Mouse (Mus musculus) MEL (cell line): ENCODE measurements around the gene Anln. TPM values are rescaled to one million over a fixed set of nuclear protein-coding genes. Genes with fewer than 3 reads are reported as not detected.

Experiments used
- DNase-seq: peaks from one replicate; pipeline ENCODE4 v3.0.0; 2011; ENCODE audit warnings: low read depth, low spot score
- H3K27ac ChIP-seq: 2 replicates; pipeline ENCODE4 v1.5.1; 2012; ENCODE audit warnings: low read depth, mild to moderate bottlenecking, control low read depth, low read length, moderate library complexity; ENCODE audit not compliant: control insufficient read depth
- H3K27me3 ChIP-seq, 2 experiments: fragments of 150-350 bp in 1 of 2; sonication (generic) in 1 of 2; 2 replicates each; pipeline ENCODE4 v1.6.1; 2012; ENCODE audit warnings: low read length in 2 of 2, mild to moderate bottlenecking in 2 of 2, improper control_type of control experiment in 1 of 2, moderate library complexity in 1 of 2; ENCODE audit not compliant: insufficient read depth in 2 of 2, control insufficient read depth in 1 of 2
- H3K36me3 ChIP-seq, 2 experiments: 2 replicates each; pipeline ENCODE4 v1.6.1; 2012 to 2014; ENCODE audit warnings: low read length in 2 of 2, improper control_type of control experiment in 1 of 2, inconsistent platforms in 1 of 2, mild to moderate bottlenecking in 1 of 2; ENCODE audit not compliant: insufficient read depth in 2 of 2, control insufficient read depth in 1 of 2
- H3K4me1 ChIP-seq, 2 experiments: fragments of 150-350 bp in 1 of 2; sonication (generic) in 1 of 2; 2 replicates each; pipeline ENCODE4 v1.6.1; 2012; ENCODE audit warnings: low read length in 2 of 2, improper control_type of control experiment in 1 of 2, mild to moderate bottlenecking in 1 of 2; ENCODE audit not compliant: insufficient read depth in 2 of 2, control insufficient read depth in 1 of 2
- H3K4me3 ChIP-seq, 2 experiments: fragments of 150-350 bp in 1 of 2; sonication (generic) in 1 of 2; 2 replicates each; pipeline ENCODE4 v1.5.1; 2012; ENCODE audit warnings: low read depth in 2 of 2, low read length in 2 of 2, mild to moderate bottlenecking in 2 of 2, moderate library complexity in 2 of 2, control low read depth in 1 of 2, improper control_type of control experiment in 1 of 2; ENCODE audit not compliant: control insufficient read depth in 1 of 2, insufficient read depth in 1 of 2
- H3K79me2 ChIP-seq: 2 replicates; pipeline ENCODE4 v1.6.1; 2012; ENCODE audit warnings: mild to moderate bottlenecking, low read length, moderate library complexity; ENCODE audit not compliant: control insufficient read depth, poor library complexity, insufficient read depth
- H3K9ac ChIP-seq: 2 replicates; pipeline ENCODE4 v1.6.1; 2012; ENCODE audit warnings: low read depth, mild to moderate bottlenecking, control low read depth, low read length, moderate library complexity; ENCODE audit not compliant: control insufficient read depth, poor library complexity, severe bottlenecking
- H3K9me3 ChIP-seq: fragments of 150-350 bp; sonication (generic); replicated peaks from 2 replicates; pipeline ENCODE4 v1.6.1; 2012; ENCODE audit warnings: mild to moderate bottlenecking, low read length, improper control_type of control experiment, moderate library complexity; ENCODE audit not compliant: insufficient read depth
- CHD1 ChIP-seq: IDR thresholded peaks from 2 replicates; pipeline ENCODE4 v1.6.1; 2012; ENCODE audit warnings: low read depth, mild to moderate bottlenecking, inconsistent platforms, low read length, improper control_type of control experiment
- CTCF ChIP-seq, 3 experiments: IDR thresholded peaks in 2 of 3; conservative IDR thresholded peaks in 1 of 3; 2 replicates each; pipeline ENCODE4 v1.5.1; 2011 to 2012; ENCODE audit warnings: low read length in 3 of 3, low read depth in 2 of 3, mild to moderate bottlenecking in 2 of 3, improper control_type of control experiment in 1 of 3, inconsistent platforms in 1 of 3, mixed read lengths in 1 of 3, moderate library complexity in 1 of 3; ENCODE audit not compliant: control insufficient read depth in 1 of 3, insufficient read depth in 1 of 3, poor library complexity in 1 of 3, severe bottlenecking in 1 of 3
- E2F4 ChIP-seq: IDR thresholded peaks from 2 replicates; pipeline ENCODE4 v1.6.1; 2011; ENCODE audit warnings: low read depth, low read length, improper control_type of control experiment, borderline replicate concordance
- EP300 ChIP-seq, 2 experiments: IDR thresholded peaks; 2 replicates each; pipeline ENCODE4 v1.6.1; 2011; ENCODE audit warnings: improper control_type of control experiment in 2 of 2, low read length in 2 of 2, low read depth in 1 of 2, mild to moderate bottlenecking in 1 of 2
- HCFC1 ChIP-seq: IDR thresholded peaks from 2 replicates; pipeline ENCODE4 v1.6.1; 2012; ENCODE audit warnings: low read depth, mild to moderate bottlenecking, inconsistent platforms, low read length, improper control_type of control experiment, moderate library complexity
- MAX ChIP-seq: IDR thresholded peaks from 2 replicates; pipeline ENCODE4 v1.6.1; 2011; ENCODE audit warnings: low read length, improper control_type of control experiment
- POLR2A ChIP-seq, 2 experiments: IDR thresholded peaks; 2 replicates each; pipeline ENCODE4 v1.6.1; 2011 to 2012; ENCODE audit warnings: low read length in 2 of 2, mild to moderate bottlenecking in 2 of 2, control low read depth in 1 of 2, improper control_type of control experiment in 1 of 2, low read depth in 1 of 2, moderate library complexity in 1 of 2; ENCODE audit not compliant: control insufficient read depth in 1 of 2, insufficient read depth in 1 of 2, poor library complexity in 1 of 2
- POLR2AphosphoS5 ChIP-seq: IDR thresholded peaks from 2 replicates; pipeline ENCODE4 v1.6.1; 2012; ENCODE audit warnings: low read depth, borderline replicate concordance, mild to moderate bottlenecking, inconsistent platforms, low read length, moderate library complexity, mixed read lengths
- RAD21 ChIP-seq: IDR thresholded peaks from 2 replicates; pipeline ENCODE4 v1.6.1; 2011; ENCODE audit warnings: mild to moderate bottlenecking, low read depth, low read length, improper control_type of control experiment
- RCOR1 ChIP-seq: IDR thresholded peaks from 2 replicates; pipeline ENCODE4 v1.6.1; 2012; ENCODE audit warnings: low read depth, mild to moderate bottlenecking, inconsistent platforms, low read length, improper control_type of control experiment
- TCF12 ChIP-seq: IDR thresholded peaks from 2 replicates; pipeline ENCODE4 v1.6.1; 2014; ENCODE audit warnings: low read depth, mild to moderate bottlenecking, inconsistent platforms, low read length, improper control_type of control experiment, moderate library complexity
- UBTF ChIP-seq: IDR thresholded peaks from 2 replicates; pipeline ENCODE4 v1.6.1; 2012; ENCODE audit warnings: low read depth, mild to moderate bottlenecking, inconsistent platforms, low read length, improper control_type of control experiment, moderate library complexity, borderline replicate concordance; ENCODE audit not compliant: insufficient read depth
- ZC3H11A ChIP-seq: IDR thresholded peaks from 2 replicates; pipeline ENCODE4 v1.6.1; 2012; ENCODE audit warnings: low read depth, mild to moderate bottlenecking, inconsistent platforms, low read length, improper control_type of control experiment
- ZKSCAN1 ChIP-seq: IDR thresholded peaks from 2 replicates; pipeline ENCODE4 v1.6.1; 2012; ENCODE audit warnings: low read depth, mild to moderate bottlenecking, inconsistent platforms, low read length, improper control_type of control experiment, moderate library complexity
- ZNF384 ChIP-seq: IDR thresholded peaks from 2 replicates; pipeline ENCODE4 v1.6.1; 2012; ENCODE audit warnings: low read depth, mild to moderate bottlenecking, inconsistent platforms, low read length, improper control_type of control experiment
- polyA plus RNA-seq, 2 experiments: library from polyadenylated mRNA; stranded (reverse) in 1 of 2; unstranded in 1 of 2; fragments of >175 nt in 1 of 2; fragments of >200 nt in 1 of 2; gene quantifications; 2 replicates each; pipeline versions ENCODE4 v1.2.1 to v1.2.4; 2012; ENCODE audit warnings: low replicate concordance in 2 of 2, low read depth in 1 of 2; ENCODE audit not compliant: insufficient read length in 2 of 2, insufficient read depth in 1 of 2, missing spikeins in 1 of 2
- total RNA-seq: library from RNA; depleted of rRNA; stranded (reverse); fragments of 300-350 nt; gene quantifications from 2 replicates; pipeline ENCODE4 v1.2.3, GENCODE M21; 2012

Anln gene
- total and polyA plus RNA-seq, 3 experiments: 93.3 to 114 (median 93.3) TPM

- Histone ChIP-seq H3K9ac (peak overlapping the region; percentile 80), H3K27ac (peak overlapping the region; percentile 83), H3K4me3 (peak overlapping the region; percentile 61 to 75), H3K36me3 (peaks cover 21 to 40% of the 10 kb centered on the region in 2 experiments), H3K79me2 (peaks cover 41% of the 10 kb centered on the region), H3K4me1 (peaks cover 22 to 31% of the 10 kb centered on the region in 2 experiments), H3K27me3 (no peaks in the 10 kb centered on the region), H3K9me3 (no peaks in the 10 kb centered on the region)
- DNase-seq: peak; percentile 91
- TF ChIP-seq POLR2AphosphoS5 (no peak), RCOR1 (no peak), E2F4 (no peak), EP300 (IDR thresholded peaks at IDR 0.05; ENCODE audit: low read depth in 1 of 2, low read length in 2 of 2) (no peak), CHD1 (no peak), UBTF (no peak), ZKSCAN1 (no peak), POLR2A (IDR thresholded peaks at IDR 0.05; ENCODE audit: control insufficient read depth in 1 of 2, insufficient read depth in 1 of 2, low read depth in 1 of 2, low read length in 2 of 2, poor library complexity in 1 of 2) (no peak), CTCF (IDR thresholded peaks at IDR 0.05 in 2 of 3, conservative IDR thresholded peaks at IDR 0.05 in 1 of 3; ENCODE audit: control insufficient read depth in 1 of 3, insufficient read depth in 1 of 3, low read depth in 2 of 3, low read length in 3 of 3, poor library complexity in 1 of 3, severe bottlenecking in 1 of 3) (no peak), HCFC1 (no peak), TCF12 (no peak), MAX (no peak)
These were observed 803 bp upstream of the Anln start for GRCm38 (mm10) chr9:22389736-22390245.

- H3K9me3 ChIP-seq: no peaks in the 10 kb centered on the region
- peak overlapping the region; percentile 73 to 75 for H3K4me3 ChIP-seq
- H3K9ac ChIP-seq: peak overlapping the region; percentile 81
- H3K36me3 ChIP-seq: peaks cover 34 to 46% of the 10 kb centered on the region in 2 experiments
- peaks cover 21 to 38% of the 10 kb centered on the region in 2 experiments for H3K4me1 ChIP-seq
- TF ChIP-seq CHD1 (no peak), RAD21 (no peak), ZNF384 (no peak), CTCF (IDR thresholded peaks at IDR 0.05 in 2 of 3, conservative IDR thresholded peaks at IDR 0.05 in 1 of 3; ENCODE audit: control insufficient read depth in 1 of 3, insufficient read depth in 1 of 3, low read depth in 2 of 3, low read length in 3 of 3, poor library complexity in 1 of 3, severe bottlenecking in 1 of 3) (0 out of 6 replicates have a peak, but pooled peaks of 1 of the 3 experiments have one; percentile 7), ZC3H11A (no peak), POLR2A (IDR thresholded peaks at IDR 0.05; ENCODE audit: control insufficient read depth in 1 of 2, insufficient read depth in 1 of 2, low read depth in 1 of 2, low read length in 2 of 2, poor library complexity in 1 of 2) (peak in 1 of 2 experiments; percentile 47; a peak in 1 of 4 replicates)
- H3K27me3 ChIP-seq: no peaks in the 10 kb centered on the region
- DNase-seq: peak; percentile 93
- peaks cover 51% of the 10 kb centered on the region for H3K79me2 ChIP-seq
- peak overlapping the region; percentile 90 for H3K27ac ChIP-seq
These were observed 497 bp downstream of the Anln start for GRCm38 (mm10) chr9:22388401-22388980.
